Comparison of ENCODE assay signal across 25 mouse cellular contexts in genomic region chr10:69091872-69092271, GRCm38 (mm10). TPM values are rescaled to one million over a fixed set of nuclear protein-coding genes. Genes with fewer than 3 reads are reported as not detected.
"Had no signal": no experiment of that assay in that cellular context is flagged by ENCODE, and none has a peak within 500 bp of the region (broad histone marks: within the 10 kb centered on the region; RNA-seq: fewer than 3 reads in every experiment).

No protein-coding gene starts in this region.

- H3K4me3 ChIP-seq: heart, adult 2 months; heart, embryonic 12.5 days; hindbrain, embryonic 10.5 days; hindbrain, embryonic 12.5 days; intestine, embryonic 15.5 days; layer of hippocampus, adult 2 months; limb, embryonic 10.5 days; limb, embryonic 12.5 days; liver, embryonic 13.5 days had no signal

- DNase-seq: gastrocnemius, postnatal 14 days; gastrocnemius, postnatal 36 days; heart, adult 2 months; heart, postnatal 10 days; heart, postnatal 4 days; kidney, adult 18-20 months; kidney, adult 8-10 months; kidney, postnatal 10 days; kidney, postnatal 25 days; kidney, postnatal 4 days; layer of hippocampus, adult 9-11 months; layer of hippocampus, postnatal 36 days; liver; liver, embryonic 13.5 days had no signal

- H3K4me1 ChIP-seq: heart, embryonic 12.5 days; hindbrain, embryonic 10.5 days; hindbrain, embryonic 12.5 days; intestine, embryonic 15.5 days; limb, embryonic 10.5 days; limb, embryonic 12.5 days; liver, embryonic 13.5 days had no signal

- H3K27ac ChIP-seq: heart, adult 2 months; hindbrain, embryonic 10.5 days; hindbrain, embryonic 12.5 days; hindbrain, embryonic 14.5 days; intestine, embryonic 15.5 days; layer of hippocampus, adult 2 months; limb, embryonic 10.5 days; limb, embryonic 12.5 days; liver, embryonic 13.5 days had no signal

- H3K9me3 ChIP-seq: heart, embryonic 12.5 days; hindbrain, embryonic 10.5 days; hindbrain, embryonic 12.5 days; intestine, embryonic 15.5 days; limb, embryonic 10.5 days; limb, embryonic 12.5 days had no signal

- H3K36me3 ChIP-seq: heart, embryonic 12.5 days; hindbrain, embryonic 10.5 days; hindbrain, embryonic 12.5 days; intestine, embryonic 15.5 days; limb, embryonic 10.5 days; limb, embryonic 12.5 days; liver, embryonic 13.5 days had no signal

- ATAC-seq: hindbrain, embryonic 16.5 days; inflammation-experienced regulatory T-cells, adult 6 months; intestine, embryonic 15.5 days; intestine, postnatal 0 days had no signal

- H3K27me3 ChIP-seq: heart, embryonic 12.5 days; hindbrain, embryonic 12.5 days; intestine, embryonic 15.5 days; limb, embryonic 12.5 days; liver, embryonic 13.5 days had no signal

RNA-seq across cellular contexts. Expression of gene Rhobtb1, which starts 59.4 kb away (rescaled TPM):
- polyA plus RNA-seq: inflammation-experienced regulatory T-cells, adult 6 months had no signal
